Mouse (Mus musculus) G1E (cell line): ENCODE measurements around the gene Sbno1.

Experiments
- CTCF ChIP-seq: IDR thresholded peaks from 2 replicates; pipeline ENCODE4 v1.5.1; 2012; ENCODE audit warnings: low read depth, low read length, inconsistent platforms, mixed read lengths
- GATA1 ChIP-seq: IDR thresholded peaks from 2 replicates; pipeline ENCODE4 v1.6.1; 2012; ENCODE audit warnings: borderline replicate concordance, low read length, inconsistent platforms, mixed read lengths

DNA sequence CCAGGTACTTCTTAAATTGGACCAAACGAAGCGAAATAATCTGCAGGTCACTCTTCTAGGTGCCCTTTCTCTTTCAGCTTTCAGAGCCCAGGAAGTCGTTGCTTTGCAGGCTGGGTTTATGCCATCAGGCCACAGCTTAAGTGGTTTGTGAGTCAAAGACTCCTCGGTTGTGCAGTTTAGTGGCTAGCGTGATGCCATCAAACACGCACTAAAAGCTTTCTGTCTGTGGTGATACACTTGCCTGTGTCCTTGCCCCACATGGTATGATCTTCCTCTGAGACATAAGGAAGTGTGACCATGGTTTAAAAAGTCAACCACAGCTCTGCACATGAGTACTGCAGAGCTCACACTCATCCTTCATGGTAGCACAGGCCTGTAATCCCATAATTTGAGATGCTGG is 95.7 kb downstream of the Sbno1 start:
- TF ChIP-seq GATA1 (no peak), CTCF (no peak)
